Mouse (Mus musculus): Measurements from ENCODE around the gene Lsp1.

The Lsp1 gene

DNA sequence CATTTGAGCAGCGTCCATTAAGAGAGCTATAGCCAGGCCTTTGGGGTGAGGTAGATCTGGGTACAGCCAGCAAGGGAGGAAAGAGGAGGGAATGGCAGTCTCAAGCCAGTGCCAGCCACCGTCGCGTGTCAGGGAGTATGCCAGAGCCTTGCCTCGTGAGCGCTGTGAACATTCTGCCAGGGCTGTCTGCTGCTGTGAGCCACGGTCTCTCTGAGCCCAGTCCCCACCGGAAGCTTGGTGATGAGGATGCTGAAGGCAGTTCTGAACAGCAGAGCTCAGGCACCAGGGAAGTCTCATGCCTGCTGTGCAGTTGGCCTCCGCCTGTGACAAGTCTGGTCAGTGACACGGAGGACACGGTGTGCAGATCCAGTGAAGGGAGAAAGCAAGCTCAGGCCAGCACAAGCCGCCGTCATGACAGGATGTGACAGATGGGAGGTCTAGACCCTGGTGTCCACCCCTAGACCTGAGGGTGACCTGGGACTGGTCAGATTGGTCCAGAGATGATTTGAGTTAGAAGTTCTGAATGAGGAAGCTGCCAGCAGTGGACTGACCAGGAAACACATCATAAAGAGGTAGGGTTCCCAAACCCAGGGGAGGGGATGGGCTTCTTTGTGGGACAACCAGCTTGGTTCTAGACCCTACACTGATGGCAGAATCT is 16.3 kb downstream of the Lsp1 start:
- DNase-seq (ENCODE audit: low read depth): no peak

DNA sequence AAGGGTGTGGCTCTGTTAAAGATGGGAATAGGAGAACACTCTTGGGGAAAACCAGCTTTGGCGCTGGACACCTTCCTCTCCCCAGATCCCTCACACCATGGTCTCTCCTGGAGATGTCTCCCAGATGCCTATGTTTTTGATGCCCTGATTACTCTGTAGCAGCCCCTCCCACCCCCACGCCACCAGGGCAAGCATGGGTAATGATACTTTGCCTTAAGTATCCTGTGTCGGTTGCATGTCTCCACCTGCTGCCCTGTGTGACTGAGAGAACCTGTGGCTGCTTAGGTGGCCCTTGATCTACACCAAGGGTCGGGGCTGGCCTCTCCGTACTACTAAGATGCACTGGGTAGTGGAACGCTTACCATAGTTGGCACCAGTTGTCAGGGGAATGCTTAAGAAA is 17.4 kb downstream of the Lsp1 start:
- DNase-seq (ENCODE audit: low read depth): no peak

DNA sequence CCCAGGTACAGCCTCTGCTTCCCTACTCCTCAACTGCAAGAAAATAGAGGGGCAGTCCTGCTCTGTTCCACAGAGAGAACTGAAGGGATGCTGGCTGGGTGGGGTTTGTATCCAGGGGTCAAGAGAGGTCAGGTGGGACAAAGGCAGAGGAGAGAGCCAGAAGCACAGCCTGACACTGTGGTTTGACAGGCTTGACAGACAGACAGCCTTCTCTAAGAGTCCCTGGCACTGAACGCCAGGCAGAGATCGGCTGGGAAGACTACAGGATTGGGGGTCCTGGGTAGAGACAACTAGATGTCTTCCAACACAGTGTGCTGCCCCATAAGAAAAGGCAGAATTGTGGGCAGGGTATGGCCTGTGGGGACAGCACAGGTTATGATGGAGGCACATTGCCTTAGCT is 18.0 kb downstream of the Lsp1 start:
- DNase-seq (ENCODE audit: low read depth): no peak

DNA sequence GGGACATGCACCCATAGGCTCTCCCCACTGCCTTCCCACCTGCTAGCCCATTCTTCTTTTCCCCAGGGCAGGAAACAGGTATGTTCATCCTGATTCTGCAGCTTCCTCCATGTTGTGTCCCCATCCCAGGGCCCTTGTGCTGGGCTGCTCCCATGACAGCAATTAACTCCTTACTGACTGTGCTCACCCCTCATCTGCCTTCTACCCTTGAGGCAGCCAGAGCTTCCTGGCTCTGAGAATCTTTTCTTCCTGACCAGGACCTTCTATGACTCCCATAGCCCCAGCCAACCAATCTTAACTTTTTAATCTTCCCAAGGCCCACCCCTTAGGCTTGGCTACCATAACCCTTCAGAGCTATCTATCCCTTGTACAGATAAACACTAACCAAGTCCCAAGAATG is 18.7 kb downstream of the Lsp1 start:
- DNase-seq (ENCODE audit: low read depth): no peak

DNA sequence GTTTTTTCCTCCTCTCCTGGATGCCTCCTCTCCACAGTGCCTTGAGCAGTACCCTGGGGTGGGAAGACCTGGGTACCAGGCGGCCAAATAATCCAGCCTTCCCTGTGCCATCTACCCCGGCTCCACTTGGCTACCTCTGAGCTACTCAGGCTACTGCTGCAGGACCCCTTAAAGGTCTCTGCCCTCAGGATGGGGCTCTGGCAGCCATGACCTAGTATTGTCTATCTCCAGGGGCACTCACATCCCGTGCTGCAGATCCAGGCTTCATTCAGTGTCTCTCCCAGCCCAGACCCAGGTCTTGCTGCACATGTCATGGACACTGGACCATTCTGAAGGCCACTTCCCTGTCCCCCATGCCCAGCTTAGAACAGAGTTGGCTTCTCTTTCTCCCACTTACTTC is 19.3 kb downstream of the Lsp1 start:
- no peak for DNase-seq (ENCODE audit: low read depth)

DNA sequence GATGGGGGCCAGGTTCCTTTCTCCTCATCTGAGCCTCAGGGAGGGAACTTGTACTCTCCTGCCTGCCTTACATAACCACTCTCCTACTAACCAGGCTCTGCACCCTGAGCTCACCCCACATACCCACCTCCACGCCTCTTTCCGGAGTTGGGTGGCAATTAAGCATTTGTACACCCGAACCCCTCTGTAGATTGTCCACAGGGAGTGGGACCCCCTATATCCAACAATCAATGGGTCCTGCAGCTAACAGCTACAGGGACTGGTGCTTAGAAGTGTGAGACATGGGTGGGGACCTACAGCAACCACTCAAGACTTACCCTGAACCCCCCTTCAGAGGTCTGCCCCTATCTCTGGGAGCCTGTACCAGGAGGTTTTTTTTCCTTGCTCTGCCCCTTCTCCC is 20.1 kb downstream of the Lsp1 start:
- no peak for DNase-seq (ENCODE audit: low read depth)

DNA sequence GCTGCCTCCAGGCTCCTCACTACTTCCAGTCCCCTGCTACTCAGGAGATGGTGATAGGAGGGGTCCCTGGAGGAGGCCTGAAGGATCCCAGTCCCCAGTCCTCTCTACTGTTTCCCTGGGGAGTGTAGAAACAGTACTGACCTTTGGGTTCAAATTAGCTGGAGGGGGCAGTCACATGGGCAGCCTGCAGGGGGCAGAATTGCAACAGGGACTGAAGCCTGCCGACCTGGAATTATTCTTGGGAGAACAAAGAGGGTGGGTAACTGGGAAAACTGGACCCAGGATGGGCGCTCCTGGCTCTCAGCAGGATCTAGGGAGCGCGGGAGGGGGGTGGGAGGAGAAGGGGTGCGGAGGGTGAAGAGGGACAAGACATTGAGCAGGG is 20.6 kb downstream of the Lsp1 start:
- DNase-seq (ENCODE audit: low read depth): no peak

DNA sequence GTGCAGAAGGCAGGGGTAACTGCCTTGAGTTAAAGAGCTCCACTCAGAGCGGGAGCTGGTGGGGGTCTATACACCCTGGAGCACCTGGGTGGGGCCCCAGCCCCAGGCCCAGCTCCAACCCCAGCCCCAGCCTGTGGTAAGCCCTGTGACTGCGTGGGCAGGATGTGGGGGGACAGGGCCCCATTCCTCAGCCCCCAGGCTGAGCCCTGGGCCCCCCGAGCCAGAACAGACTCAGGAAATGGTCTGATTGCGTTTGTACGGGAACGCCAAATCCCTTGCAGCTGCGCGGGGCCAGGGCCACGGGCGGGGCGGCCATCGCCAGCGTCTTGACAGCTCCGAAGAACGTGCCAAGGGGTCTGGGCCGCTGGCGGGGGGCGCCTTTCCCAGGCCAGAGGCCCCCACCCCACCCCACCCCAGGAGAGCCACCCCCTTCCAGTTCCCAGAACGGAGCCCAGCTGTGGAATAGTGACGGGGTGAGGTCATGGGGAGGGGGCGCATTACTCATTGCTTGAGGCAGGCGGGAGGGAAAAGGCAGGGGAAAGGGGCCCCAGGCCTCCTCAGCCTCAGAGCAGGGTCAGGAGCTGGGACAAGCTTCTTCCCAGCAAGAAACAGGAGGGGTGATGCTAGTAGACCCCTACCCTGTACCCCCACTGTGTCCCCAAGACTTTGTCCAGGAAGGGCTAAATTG is 21.1 kb downstream of the Lsp1 start:
- no peak for DNase-seq (ENCODE audit: low read depth)

DNA sequence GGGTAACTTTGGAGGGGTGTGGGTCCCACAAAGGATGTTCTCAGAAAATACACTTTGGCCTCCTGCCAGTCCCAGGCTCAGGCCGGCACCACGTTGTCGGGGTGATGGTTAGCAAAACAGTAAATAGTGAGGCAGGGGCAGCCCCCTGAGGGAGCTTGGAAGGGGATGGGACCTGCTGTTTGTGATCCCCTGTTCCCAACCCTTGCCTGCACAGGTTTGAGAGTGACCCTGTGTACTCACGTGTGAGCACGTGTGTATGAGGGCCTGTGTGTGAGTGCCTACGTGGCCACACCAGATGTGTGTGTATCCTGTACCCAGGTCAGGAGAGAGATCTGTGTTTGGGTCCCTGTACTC is 21.6 kb downstream of the Lsp1 start:
- DNase-seq (ENCODE audit: low read depth): no peak

DNA sequence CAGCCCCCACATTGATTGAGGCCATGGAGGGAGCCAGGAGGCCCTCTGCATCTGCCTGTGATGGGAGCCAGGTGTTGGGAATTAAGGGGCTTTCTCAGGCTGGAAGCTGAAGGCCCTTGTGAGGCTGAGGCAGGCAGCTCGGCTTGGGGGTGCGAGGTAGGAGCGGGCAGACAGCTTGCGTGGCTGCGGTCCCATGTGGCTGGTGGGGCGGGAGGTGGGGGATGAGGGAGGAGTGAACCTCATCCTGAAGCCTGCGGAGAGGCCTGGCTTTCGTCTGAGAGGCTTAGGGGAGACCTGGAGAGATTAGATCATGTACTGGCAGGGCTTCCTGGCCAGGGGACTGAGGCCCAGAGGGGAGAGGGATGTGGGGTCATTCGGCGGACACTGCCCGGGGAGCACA is 22.5 kb downstream of the Lsp1 start:
- no peak for DNase-seq (ENCODE audit: low read depth)

DNA sequence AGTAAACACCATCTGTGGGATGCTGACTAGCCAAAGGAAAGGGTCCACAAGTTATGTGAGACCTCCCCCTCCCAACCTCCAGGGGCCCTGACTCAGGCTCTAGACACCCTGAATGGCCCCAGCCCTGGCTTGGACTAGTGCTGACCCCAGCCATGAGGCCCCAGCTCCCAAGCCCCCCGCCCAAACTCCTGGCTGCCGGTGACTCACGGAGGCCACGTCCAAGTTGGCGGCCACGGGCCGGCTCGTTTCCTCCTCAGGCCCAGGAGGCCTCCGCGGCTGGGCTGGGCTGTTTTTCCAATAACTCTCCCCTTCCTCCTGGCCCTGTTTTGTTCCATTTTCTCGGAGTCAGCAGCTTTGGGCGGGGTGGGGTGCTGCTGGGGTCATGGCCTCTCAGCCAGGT is 24.2 kb downstream of the Lsp1 start:
- DNase-seq (ENCODE audit: low read depth): no peak

DNA sequence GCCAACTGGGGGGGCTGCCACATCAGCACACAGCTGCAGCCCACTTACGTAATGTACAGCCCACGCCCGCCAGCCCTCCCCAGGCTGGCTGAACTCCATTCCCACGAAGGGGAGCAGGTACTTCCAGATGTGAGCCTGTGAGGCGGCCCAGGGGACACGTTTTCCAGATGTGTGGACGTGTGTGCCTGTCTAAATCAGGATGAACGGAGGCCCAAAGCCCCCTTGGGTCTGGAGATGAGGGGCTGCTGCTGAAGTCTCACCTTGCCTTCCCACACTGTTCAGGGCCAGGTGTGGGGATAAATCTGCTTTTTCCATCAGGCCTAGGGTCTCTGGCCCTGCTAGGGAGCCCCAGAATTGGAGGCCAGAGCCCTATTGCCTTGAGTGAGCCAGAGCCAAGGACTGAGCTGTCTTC is 26.1 kb downstream of the Lsp1 start:
- DNase-seq (ENCODE audit: low read depth): no peak

DNA sequence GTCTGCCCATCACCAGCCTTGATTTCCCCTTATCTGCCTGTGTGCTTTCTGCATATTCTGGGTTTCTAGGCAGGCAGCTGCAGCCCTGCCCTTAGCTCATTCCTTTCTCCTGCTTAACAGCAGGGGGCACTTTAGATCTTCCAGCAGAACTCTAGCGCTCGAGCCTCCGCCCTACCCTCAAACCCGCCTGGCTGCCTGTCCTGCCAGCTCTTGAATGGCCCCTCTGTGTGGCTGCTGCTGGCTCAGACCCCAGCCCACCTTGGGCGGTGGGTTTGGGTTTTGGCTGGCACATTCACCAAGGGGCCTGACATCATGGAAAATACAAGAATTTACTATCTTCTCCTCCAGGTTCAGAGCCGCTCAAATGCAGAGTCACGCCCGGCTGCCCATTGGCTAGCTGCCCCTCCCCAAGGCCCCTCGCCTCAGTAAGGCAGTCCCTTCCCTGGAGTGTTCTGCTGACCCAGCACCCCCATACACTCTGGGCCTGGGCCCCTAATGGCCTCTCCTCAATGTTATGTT is 26.8 kb downstream of the Lsp1 start:
- no peak for DNase-seq (ENCODE audit: low read depth)

DNA sequence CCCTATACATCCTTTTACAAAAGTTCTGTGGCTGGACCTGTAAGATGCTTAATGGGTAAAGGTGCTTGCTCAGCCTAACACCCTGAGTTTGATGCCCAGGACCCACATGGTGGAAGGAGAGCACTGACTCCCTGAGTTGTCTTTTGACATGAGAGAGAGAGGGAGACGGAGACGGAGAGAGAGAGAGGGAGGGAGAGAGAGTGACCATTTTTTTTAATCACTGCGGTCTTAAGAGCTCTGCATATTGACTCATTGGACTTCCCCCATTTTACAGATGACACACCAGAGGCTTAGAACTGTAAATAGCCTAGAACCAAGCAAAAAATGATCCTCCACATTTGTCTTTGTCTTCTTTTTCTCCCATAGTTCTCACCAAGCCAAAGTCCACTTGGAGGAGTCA is 27.4 kb downstream of the Lsp1 start:
- DNase-seq (ENCODE audit: low read depth): no peak

DNA sequence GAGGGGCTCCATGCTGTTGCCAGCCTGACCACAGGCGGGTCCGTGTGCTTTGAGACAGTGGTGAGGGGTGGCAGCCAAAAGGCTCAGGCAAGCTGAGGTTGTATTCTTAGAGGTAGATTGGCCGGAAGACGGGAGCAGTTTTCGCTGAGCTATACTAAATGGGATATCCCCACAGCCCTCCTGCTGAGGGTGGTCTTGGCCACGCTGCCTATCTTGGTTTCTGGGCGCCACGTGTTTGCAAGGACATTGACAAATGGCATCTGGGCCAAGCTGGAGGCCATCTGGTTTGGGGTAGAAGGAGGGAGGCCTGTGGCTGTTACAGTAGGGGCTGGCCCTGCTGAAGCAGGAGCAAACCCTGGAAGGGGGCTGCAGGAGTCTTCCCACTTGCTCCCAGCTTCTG is 32.9 kb downstream of the Lsp1 start:
- DNase-seq (ENCODE audit: low read depth): no peak

DNA sequence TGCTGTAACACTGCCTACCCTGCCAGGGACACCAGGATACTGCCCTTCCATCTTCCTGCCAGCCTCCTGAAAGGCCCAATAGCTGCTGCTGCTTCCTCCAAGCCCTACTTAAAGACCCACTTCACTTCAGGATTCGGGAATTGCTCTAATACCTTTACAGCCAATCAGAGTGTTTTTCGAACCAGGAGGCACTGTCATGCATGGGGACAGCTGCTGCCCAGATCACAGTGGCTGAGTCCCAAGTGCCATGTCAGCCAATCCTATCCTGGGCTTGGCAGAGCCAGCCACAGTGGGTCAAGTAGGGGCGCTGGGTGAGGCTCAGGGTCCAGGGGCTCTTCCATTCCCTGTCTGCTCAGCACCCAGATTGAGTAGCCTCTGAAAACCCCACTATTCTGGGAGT is 35.5 kb downstream of the Lsp1 start:
- DNase-seq (ENCODE audit: low read depth): no peak

DNA sequence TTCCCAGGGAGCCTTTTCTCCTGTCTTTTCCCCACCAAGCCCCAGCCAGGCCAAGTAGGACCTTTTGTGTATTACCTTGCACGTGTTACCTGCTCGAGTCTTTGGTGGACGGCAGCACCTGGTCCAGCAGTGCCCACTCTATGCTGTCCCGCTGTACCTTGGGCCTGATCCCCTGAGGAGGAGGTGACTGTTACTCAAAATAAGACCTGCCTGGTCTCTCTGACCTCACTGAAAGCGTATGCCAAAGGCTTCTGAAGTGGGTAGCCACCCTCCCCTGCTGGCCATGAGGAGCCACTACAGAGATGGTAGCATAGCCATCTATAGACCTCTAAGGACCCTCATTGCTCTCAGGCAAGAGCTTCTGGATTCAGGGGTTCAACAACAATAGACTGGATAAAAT is 36.2 kb downstream of the Lsp1 start:
- DNase-seq (ENCODE audit: low read depth): no peak

DNA sequence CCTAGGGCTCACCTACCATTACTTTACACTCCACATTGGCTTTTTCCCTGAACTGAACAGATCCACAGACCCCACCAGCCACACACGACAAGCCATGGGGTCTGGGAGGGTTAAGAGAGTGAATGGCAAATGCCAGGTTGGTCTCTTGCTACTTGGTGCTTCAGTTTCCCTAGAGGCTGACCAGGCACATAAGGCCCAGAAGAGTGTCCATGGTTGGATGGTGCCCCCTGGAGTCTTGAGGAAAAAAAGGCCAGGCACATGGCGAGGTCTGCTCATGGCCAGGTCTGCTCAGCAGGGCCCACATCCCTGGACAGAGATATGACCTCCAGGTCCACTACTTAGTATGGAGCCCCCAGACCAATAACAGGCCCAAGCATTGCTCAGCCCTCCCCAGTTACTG is 37.2 kb downstream of the Lsp1 start:
- no peak for DNase-seq (ENCODE audit: low read depth)

DNA sequence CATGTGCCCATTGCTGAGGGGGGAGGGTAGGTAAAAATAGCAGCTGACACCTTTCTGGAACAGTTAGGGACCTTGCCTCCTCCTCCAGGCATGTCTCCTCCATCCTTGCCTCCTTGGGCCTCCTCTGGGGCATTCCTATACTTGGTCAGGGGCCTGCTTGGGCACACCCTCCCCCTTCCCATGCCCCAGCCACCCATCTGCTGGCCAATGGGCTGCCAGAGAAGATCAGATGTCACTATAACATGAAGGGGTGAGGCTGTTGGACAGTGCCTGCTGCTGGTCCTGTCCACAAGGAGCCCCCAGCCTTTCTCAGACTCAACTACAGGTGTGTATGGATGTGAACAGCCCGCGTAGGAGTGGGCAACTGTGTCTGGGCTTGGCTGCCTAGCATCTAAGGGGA is 38.0 kb downstream of the Lsp1 start, which contains the start of gene Tnnt3:
Gene Tnnt3, plus strand, starts transcription at position 262 of the 400 bp plus-strand sequence.
- no peak for DNase-seq (ENCODE audit: low read depth)

DNA sequence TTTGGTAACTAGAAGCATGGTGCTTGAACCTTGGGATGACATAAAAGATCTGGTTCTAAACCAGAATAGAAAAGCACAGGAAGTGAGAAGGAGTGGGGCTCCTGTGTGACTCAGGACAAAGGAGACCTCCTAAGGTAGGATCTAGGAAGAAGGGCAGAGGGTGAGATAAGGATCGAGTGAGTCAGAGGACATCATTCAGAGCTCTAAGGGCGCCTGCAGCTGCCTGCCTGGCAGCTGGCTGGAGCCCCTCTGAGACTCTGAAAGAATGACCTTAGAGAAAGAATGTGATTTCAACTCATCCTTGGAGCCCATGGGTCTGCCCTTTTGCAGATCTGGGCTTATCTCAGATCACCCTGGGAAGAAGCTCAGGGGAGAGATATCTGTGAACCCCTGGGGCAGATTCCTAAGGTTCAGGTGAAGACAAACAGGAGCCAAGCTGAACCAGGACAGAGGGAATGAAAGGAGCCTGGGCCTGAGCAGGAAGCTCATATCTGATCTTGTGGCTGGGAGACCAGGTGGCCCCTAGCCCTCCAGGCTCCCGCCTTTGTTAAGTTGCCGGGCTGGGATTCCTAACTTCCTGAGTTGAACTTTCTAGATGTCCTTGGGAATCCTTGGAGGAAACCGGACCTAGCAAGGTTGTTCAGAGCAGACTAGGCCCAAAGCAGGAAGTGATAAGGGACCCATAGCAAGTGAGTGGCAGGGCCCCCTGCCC is 38.6 kb downstream of the Lsp1 start:
- no peak for DNase-seq (ENCODE audit: low read depth)

DNA sequence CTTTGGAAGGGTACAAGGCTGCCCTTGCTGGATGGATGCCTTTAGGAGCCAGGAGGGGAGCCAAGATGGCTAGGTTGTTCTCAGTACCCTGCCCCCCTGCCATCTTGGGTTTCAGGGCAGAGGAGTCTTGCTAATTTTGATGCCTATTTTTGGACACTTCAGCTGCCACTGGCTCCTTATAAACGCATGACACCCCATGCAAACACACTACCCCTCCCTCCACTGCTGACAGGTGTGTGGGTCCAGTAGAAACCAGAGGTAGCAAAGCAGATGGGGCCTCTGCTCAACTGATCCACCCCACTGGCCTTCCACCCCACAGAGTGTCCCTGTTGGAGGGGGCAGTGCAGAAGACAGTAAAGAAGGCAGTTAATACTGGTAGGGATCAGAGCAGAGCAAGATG is 39.4 kb downstream of the Lsp1 start:
- no peak for DNase-seq (ENCODE audit: low read depth)

DNA sequence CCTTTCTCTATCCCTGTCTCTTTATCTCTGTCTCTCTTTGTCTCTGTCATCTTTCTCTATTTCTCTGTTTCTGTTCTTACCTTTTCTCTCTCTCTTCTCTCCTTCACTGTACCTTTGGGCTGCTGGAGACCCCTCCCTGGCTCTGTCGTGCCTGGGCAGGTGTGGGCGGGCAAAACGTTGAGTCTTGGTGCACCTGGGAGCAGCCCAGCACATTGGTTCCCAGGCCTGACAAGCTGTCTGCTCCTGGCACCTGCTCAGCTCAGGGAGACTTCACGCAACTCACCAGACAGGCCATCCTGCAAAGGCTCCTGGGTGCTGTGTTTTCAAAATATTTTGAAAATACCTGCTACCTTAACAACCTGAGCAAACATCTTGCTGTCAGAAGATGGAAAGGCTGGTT is 42.6 kb downstream of the Lsp1 start:
- no peak for DNase-seq (ENCODE audit: low read depth)

DNA sequence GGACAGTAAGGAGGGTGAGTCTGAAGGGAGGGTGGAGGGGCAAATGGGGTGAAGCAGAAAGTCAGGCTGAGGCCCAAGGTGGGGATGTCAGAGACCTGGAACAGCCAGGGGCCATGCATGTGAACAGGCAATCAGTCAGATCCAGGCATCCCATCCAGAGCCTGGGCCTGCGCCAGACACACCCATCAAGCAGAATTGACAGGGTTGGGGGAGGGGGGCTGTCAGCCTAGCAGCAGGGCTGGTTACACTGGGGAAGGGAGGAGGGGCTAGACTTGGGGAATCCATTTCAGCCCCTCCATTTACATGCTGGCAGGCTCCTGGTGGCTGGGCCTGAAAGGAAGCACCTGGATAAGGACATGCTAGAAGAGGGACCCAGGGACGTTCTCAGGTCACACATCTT is 45.3 kb downstream of the Lsp1 start:
- DNase-seq (ENCODE audit: low read depth): no peak

Data from c-Kit-positive CD71-negative TER-119-negative erythroid progenitor cells, embryonic 14.5 days (primary cell).